Mouse (Mus musculus): ENCODE results near the gene Col27a1.

Gene Col27a1

DNA sequence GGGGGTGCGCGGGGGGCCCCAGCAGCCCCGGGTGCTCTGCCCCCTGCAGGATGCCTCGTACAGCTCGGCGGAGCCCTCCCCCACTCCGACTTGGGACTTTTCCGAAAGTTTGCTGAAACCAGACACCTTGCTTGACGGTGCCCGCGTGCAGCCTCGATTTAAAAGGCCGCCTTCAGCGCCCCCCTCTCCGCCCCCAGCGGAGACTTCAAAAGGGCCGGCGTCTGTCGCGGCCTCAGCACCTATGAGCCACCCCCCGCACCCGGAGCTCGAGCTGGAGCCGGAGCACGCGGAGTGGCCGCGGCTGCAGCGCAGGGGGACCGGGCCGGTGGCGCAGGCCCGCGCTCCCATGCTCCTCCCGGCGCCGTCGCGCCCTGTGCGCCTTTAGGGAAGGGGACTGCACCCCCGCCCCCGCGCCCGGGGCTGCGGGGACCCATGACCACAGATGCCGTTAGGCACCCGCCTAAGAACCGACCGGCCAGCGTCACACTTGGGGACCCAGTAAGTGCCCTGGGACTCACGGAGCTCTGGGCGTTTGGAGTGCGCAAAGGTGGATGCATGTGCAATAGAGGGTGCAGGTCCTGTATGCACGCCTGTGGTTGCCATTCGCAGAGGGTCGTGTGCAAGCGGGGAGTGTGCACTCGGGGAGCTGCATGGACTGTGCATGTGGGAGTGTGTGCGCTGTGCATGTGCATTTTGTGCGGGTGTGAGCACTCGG is at the start of gene Col27a1:
TSS of gene Col27a1 (plus strand) at position 98 of the 715 bp plus-strand sequence.
- in situ Hi-C loops (cut with MboI) = no loop called here

DNA sequence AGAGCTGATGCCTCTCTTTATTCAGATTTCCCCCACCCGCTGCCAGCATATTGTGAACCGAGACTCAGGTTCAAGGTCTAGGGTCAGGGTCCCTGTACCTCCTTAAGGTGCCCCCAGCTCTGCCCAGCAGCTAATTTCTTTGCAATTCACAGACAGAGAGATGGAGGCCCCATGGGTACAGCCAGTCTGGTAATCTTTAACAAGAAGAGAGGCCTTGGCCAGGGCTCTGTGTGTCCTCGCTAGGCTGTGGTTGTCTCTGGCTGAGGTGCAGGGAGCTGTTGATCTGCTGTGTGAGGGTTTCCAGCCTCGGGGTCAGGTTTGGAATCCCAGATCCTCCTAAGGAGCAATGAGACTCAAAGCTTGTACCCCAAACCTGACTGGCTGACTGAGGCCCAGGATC is 48.2 kb upstream of the Col27a1 start:
- in situ Hi-C loops (cut with MboI) = no loop called here

GRCm38 (mm10) chr4:63166323-63166722 is 47.5 kb upstream of the Col27a1 start:
- in situ Hi-C loops (cut with MboI) = no loop called here

GRCm38 (mm10) chr4:63170061-63170460 is 43.7 kb upstream of the Col27a1 start:
- in situ Hi-C loops (cut with MboI) = no loop called here

- in situ Hi-C loops (cut with MboI) = no loop called here
These were observed 42.7 kb upstream of the Col27a1 start for GRCm38 (mm10) chr4:63171122-63171521.

DNA sequence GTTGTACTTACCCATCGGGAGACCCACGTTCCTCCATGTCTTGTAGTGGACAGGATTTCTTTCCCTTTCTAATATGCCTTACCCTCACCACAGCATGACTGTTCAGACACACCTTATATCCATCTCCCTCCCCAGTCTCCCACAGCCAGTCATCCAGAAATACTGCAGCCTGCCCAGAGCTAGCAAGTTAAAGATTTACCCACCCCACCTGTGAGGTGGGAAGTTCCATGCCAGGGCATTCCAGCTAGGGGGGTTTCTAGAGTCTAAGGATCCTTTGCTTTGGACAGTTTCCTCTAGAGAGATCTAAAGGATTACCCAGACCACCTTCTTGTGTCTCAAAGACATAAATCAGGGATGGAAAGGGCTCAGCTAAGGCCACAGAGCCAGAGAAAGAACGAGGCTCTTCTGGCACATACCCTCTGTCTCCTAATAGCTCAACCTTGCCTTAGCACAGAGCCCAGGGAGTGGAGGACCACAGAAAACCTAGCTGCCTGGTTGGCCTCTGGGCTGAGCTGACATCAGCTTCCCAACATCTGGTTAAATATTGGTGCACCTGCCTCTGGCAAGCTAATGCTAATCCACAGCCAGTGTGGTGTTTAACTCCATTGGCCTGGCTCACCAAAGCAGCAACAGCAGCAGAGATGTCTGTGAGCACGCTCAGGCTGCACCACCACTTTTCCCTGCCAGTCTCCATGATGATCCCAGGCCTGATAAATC is 41.7 kb upstream of the Col27a1 start, which contains the start of gene Kif12:
TSS of gene Kif12 (minus strand) at position 163 of the 717 bp plus-strand sequence.
- in situ Hi-C loops (cut with MboI) = no loop called here

DNA sequence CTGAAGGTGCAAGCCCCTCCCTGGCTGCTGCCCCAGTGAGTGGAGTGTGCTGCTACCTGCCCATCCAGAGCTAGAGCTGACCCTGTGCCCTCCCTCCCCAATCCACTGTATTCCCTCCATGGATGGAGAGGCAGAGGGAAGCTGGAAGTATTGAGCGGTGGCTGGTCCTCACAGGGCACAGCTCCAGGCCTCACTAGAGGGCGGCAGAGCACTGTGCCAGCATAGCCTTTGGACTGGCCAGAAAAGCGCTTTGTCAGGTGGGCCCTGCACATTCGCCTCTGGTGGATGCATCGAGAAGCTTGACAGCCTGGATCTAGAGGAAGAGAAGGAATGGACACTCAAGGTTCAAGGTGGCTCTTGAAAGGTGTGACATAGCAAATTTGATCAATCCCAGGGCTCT is 32.2 kb upstream of the Col27a1 start:
- in situ Hi-C loops (cut with MboI) = loop anchor here (10.0 kb wide), 1 partner anchor 123 kb away; no protein-coding TSS in a partner anchor

GRCm38 (mm10) chr4:63186281-63186870 is 27.4 kb upstream of the Col27a1 start:
- in situ Hi-C loops (cut with MboI) = loop anchor here (10.0 kb wide), 1 partner anchor 118 kb away; no protein-coding TSS in a partner anchor

- in situ Hi-C loops (cut with MboI) = no loop called here
These were observed 22.2 kb upstream of the Col27a1 start for GRCm38 (mm10) chr4:63191641-63192040.

- in situ Hi-C loops (cut with MboI) = no loop called here
These were observed 19.4 kb upstream of the Col27a1 start for GRCm38 (mm10) chr4:63194366-63194765.

DNA sequence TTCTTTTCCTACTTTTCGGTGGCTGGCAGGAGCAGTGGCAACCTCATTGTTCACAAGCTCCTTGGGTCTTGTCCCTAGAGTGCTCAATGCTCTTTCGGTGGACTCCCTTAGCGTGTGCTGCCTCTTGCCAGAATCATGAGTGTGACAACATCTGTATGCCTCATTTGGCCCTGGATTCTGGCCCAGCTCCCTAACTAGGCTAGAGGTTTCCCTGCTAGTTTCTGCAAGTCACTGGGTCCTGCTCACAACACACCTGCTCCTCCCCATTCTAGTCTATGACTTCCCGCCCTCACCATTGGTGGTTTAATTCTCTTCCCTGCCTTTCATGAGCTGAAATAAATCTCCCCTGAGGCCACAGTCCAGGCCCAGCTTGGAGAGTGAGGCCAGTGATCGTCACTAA is 14.4 kb upstream of the Col27a1 start:
- in situ Hi-C loops (cut with MboI) = no loop called here

DNA sequence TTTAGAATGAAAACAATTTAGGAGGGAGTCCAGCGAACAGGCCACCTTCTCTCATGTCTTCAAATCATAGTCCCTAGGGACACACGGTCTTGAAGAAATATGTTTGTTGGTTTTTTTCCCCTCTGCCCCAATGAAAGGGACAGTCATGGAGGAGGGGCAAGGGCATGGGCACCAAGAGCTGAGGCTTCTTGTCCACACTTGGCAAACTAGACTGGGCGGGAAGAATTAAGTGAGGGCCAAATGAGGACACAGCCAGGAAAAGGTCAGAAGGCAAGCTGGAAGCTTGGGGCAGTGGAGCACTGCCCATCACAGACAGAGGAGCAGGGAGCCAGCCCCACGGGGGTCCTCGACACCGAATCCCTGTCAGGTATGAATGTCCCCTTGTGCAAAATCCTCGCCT is 9.9 kb upstream of the Col27a1 start:
- in situ Hi-C loops (cut with MboI) = no loop called here

- in situ Hi-C loops (cut with MboI) = no loop called here
These were observed 8.2 kb upstream of the Col27a1 start for GRCm38 (mm10) chr4:63205583-63205982.

- in situ Hi-C loops (cut with MboI) = no loop called here
These were observed 1.6 kb downstream of the Col27a1 start for GRCm38 (mm10) chr4:63215185-63215992.

- in situ Hi-C loops (cut with MboI) = no loop called here
These were observed 2.3 kb downstream of the Col27a1 start for GRCm38 (mm10) chr4:63215993-63216531.

- in situ Hi-C loops (cut with MboI) = no loop called here
These were observed 2.8 kb downstream of the Col27a1 start for GRCm38 (mm10) chr4:63216566-63216965.

GRCm38 (mm10) chr4:63217513-63217912 is 3.7 kb downstream of the Col27a1 start:
- in situ Hi-C loops (cut with MboI) = no loop called here

GRCm38 (mm10) chr4:63219059-63219458 is 5.3 kb downstream of the Col27a1 start:
- in situ Hi-C loops (cut with MboI) = no loop called here

- in situ Hi-C loops (cut with MboI) = no loop called here
These were observed 5.8 kb downstream of the Col27a1 start for GRCm38 (mm10) chr4:63219635-63220034.

- in situ Hi-C loops (cut with MboI) = no loop called here
These were observed 7.5 kb downstream of the Col27a1 start for GRCm38 (mm10) chr4:63221096-63221958.

DNA sequence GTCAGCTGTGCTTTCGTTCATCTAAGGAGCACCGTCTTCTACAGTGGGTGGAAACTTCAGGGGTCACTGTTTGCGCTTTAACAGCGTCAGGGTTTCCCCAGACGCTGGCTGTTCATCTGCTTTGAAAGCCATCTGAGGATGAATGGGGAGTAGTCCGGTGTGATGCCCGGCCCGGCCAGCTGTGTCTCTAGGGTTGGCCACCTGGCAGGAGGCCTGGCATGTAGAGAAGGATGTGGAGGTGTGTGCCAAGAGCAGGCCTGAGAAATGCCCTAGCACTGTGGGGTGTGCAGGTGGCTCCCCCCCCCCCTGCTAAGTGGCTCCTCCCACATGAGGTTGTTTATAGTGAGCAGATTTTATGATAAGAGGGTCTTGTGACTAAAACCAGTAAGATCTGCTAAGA is 8.4 kb downstream of the Col27a1 start:
- in situ Hi-C loops (cut with MboI) = no loop called here

Measured in mature B cell (primary cell).